Mouse (Mus musculus) brown adipose tissue, adult 24 weeks (tissue): Measurements from ENCODE around the gene Fkbp4. TPM values are rescaled to one million over a fixed set of nuclear protein-coding genes. Genes with fewer than 3 reads are reported as not detected.
A peak's percentile ranks its signal among the peaks of the same experiment; 100 is the strongest.

ENCODE experiments used
- H3K27ac ChIP-seq: fragments of 200-500 bp; replicated peaks from 2 replicates; pipeline ENCODE4 v1.5.1; 2012; ENCODE audit warnings: low read depth, mild to moderate bottlenecking, low read length
- H3K4me1 ChIP-seq: fragments of 200-500 bp; 2 replicates; pipeline ENCODE4 v1.6.1; 2012; ENCODE audit warnings: low read length, mixed read lengths; ENCODE audit not compliant: control insufficient read depth, insufficient read depth, insufficient read length
- H3K4me3 ChIP-seq: fragments of 200-500 bp; 2 replicates; pipeline ENCODE4 v1.5.1; 2012; ENCODE audit warnings: low read depth, mild to moderate bottlenecking, low read length, moderate library complexity; ENCODE audit not compliant: insufficient read depth
- polyA plus RNA-seq: library from polyadenylated mRNA; stranded (reverse); fragments of >200 nt; gene quantifications from 2 replicates; pipeline ENCODE4 v1.2.4, GENCODE M21; 2012; ENCODE audit not compliant: missing spikeins, insufficient read depth, insufficient read length

Fkbp4 gene
- polyA plus RNA-seq, 1 experiment, result 90.5 TPM

GRCm38 (mm10) chr6:128424269-128425019 lies 14.0 kb downstream of the Fkbp4 start, which contains the start of gene Itfg2:
Itfg2 (minus strand) TSS chr6:128424931.
- H3K27ac ChIP-seq, result peak within 1 kb of the TSS; percentile 99
- H3K4me3 ChIP-seq, result peak within 1 kb of the TSS; percentile 81
- H3K4me1 ChIP-seq, result 0 out of 2 replicates have a peak, but pooled peaks cover 2% of the 10 kb centered on the region

GRCm38 (mm10) chr6:128423496-128424268 lies 14.8 kb downstream of the Fkbp4 start:
- Histone ChIP-seq H3K4me3 (peak overlapping the region; percentile 70), H3K4me1 (0 out of 2 replicates have a peak, but pooled peaks cover 2% of the 10 kb centered on the region), H3K27ac (no peak overlapping the region)

GRCm38 (mm10) chr6:128421480-128421879 lies 17.0 kb downstream of the Fkbp4 start:
- Histone ChIP-seq H3K4me1 (0 out of 2 replicates have a peak, but pooled peaks cover 2% of the 10 kb centered on the region), H3K4me3 (no peak overlapping the region), H3K27ac (no peak overlapping the region)

- Histone ChIP-seq H3K27ac (no peak overlapping the region), H3K4me1 (0 out of 2 replicates have a peak, but pooled peaks cover 2% of the 10 kb centered on the region), H3K4me3 (no peak overlapping the region)
These were observed 17.4 kb downstream of the Fkbp4 start for GRCm38 (mm10) chr6:128421036-128421435.

- no peak overlapping the region for H3K4me3 ChIP-seq
- no peaks in the 10 kb centered on the region for H3K4me1 ChIP-seq
- H3K27ac ChIP-seq, result no peak overlapping the region
These were observed 20.4 kb downstream of the Fkbp4 start for GRCm38 (mm10) chr6:128418076-128418475.

- H3K27ac ChIP-seq, result no peak overlapping the region
- no peaks in the 10 kb centered on the region for H3K4me1 ChIP-seq
- no peak overlapping the region for H3K4me3 ChIP-seq
These were observed 22.3 kb downstream of the Fkbp4 start for GRCm38 (mm10) chr6:128416169-128416568.

- Histone ChIP-seq H3K4me1 (no peaks in the 10 kb centered on the region), H3K27ac (no peak overlapping the region), H3K4me3 (no peak overlapping the region)
These were observed 27.4 kb downstream of the Fkbp4 start for GRCm38 (mm10) chr6:128411115-128411514.

- H3K4me3 ChIP-seq, result no peak overlapping the region
- H3K27ac ChIP-seq, result no peak overlapping the region
- no peaks in the 10 kb centered on the region for H3K4me1 ChIP-seq
These were observed 28.2 kb downstream of the Fkbp4 start for GRCm38 (mm10) chr6:128410305-128410704.

- H3K4me3 ChIP-seq, result no peak overlapping the region
- H3K4me1 ChIP-seq, result peaks cover 5% of the 10 kb centered on the region; the same call in 1 of the 2 replicates
- no peak overlapping the region for H3K27ac ChIP-seq
These were observed 29.8 kb downstream of the Fkbp4 start for GRCm38 (mm10) chr6:128408544-128409125.

- no peak overlapping the region for H3K27ac ChIP-seq
- H3K4me1 ChIP-seq, result peaks cover 12% of the 10 kb centered on the region
- no peak overlapping the region for H3K4me3 ChIP-seq
These were observed 33.8 kb downstream of the Fkbp4 start for GRCm38 (mm10) chr6:128404708-128405107.

GRCm38 (mm10) chr6:128399421-128400185 lies 38.9 kb downstream of the Fkbp4 start:
- H3K27ac ChIP-seq, result no peak overlapping the region; the same call in 1 of the 2 replicates
- H3K4me3 ChIP-seq, result peak overlapping the region; percentile 12; the same call in 1 of the 2 replicates
- peaks cover 11% of the 10 kb centered on the region for H3K4me1 ChIP-seq

GRCm38 (mm10) chr6:128398996-128399395 lies 39.5 kb downstream of the Fkbp4 start, which contains the start of gene Nrip2:
Nrip2 (plus strand) TSS chr6:128399296.
- H3K27ac ChIP-seq, result no peak within 1 kb of the TSS; the same call in 1 of the 2 replicates

GRCm38 (mm10) chr6:128397574-128398261 lies 40.8 kb downstream of the Fkbp4 start:
- no peak overlapping the region for H3K4me3 ChIP-seq
- H3K27ac ChIP-seq, result 0 out of 2 replicates have a peak overlapping the region, but pooled peaks have one; percentile 28

More at GRCm38 (mm10) chr6:128398996-128399395, 39.5 kb downstream of the Fkbp4 start, which contains the start of gene Nrip2:
- H3K4me3 ChIP-seq, result peak within 1 kb of the TSS; percentile 12; the same call in 1 of the 2 replicates
- peaks cover 7% of the 10 kb centered on the region for H3K4me1 ChIP-seq

GRCm38 (mm10) chr6:128390683-128391082 lies 47.8 kb downstream of the Fkbp4 start:
- Histone ChIP-seq H3K4me3 (no peak overlapping the region), H3K27ac (no peak overlapping the region), H3K4me1 (no peaks in the 10 kb centered on the region)

More at GRCm38 (mm10) chr6:128397574-128398261, 40.8 kb downstream of the Fkbp4 start:
- H3K4me1 ChIP-seq, result peaks cover 7% of the 10 kb centered on the region
